Mouse (Mus musculus): ENCODE measurements around the gene Gm14548.
"Not testable (repeated sequence)": the region's sequence is repeated elsewhere in the genome, so short reads cannot be mapped to it uniquely, and the experiment has no call there.

Gene Gm14548

DNA sequence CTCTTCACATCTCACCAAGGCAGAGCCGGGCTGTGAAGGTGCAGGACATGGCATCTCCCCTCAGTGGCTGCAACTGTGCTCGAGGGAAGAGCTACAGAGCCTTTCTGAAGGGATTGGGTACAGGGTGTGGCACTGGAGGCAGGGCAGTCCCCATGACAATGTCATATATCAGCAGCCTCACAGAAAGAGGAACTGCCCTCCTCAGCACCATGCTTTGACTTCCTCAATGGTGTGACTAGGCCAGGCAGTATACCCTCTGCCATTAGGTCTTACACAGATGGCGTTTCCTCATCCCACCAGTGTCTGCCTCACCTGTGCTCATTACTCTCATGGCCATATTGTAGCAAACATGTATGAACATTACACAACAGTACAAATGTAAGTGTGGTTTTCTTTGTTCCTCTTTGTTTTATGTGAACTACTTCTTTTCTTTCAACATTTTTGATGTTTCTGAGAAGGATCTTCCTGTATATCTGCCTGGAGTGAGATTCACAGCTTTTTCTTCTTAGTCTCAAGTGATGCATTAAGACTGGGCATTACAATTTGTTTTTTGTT, at the start of gene Gm14548:
Gene Gm14548 (minus strand): TSS at position 85 of the 555 bp plus-strand sequence.
- peak; percentile 33 to 42 for DNase-seq

GRCm38 (mm10) chr7:3946117-3946516, 48.2 kb upstream of the Gm14548 start:
- DNase-seq: no peak

- no peak for DNase-seq
Observed at GRCm38 (mm10) chr7:3940915-3941314, 43.0 kb upstream of the Gm14548 start.

- no peak for DNase-seq
Observed at GRCm38 (mm10) chr7:3939866-3940525, 42.1 kb upstream of the Gm14548 start.

DNA sequence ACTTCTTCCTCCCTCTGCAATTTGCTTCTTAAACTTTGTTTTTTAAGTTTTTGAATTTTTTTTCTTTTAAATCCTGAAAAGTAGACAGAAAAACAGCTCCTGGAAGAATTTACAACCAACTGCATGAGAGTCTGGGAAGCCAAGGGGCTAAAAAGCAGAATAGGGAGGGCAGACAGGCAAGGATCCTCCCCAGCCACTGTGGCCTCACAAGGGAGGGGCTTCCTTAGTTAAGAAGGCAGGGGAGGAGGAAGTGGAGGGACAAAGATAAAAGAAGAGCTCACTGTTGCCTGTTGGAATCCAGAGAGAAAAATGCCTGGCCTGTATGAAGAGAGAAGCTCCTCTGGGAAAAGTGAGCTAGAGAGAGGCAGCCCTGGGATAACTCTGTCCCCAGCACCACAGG, 37.6 kb upstream of the Gm14548 start:
- DNase-seq: not testable (repeated sequence)

- DNase-seq: peak; percentile 25 to 29
Observed at GRCm38 (mm10) chr7:3915387-3915786, 17.5 kb upstream of the Gm14548 start, which contains the start of gene Lilra6. TSS of gene Lilra6 (minus strand) at chr7:3915503.

DNA sequence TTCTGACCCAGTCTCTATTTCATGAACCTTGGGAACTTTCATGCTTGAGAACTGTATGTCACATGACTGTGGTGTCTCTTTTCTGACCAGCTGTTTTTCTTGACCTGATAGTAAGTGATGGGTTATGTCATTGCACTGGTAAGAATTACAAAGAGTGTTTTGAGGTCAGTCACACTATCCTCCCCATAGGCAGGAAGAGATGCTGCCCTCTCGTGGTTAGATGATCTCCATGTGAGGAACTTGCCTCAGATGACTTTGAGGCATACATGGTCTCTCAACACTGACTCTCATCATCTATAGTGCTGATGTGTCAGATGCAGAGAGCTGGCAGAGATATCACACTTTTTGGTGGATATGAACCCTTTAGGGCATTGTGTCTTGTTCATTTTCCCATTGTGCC, 5.8 kb upstream of the Gm14548 start:
- DNase-seq: no peak

DNA sequence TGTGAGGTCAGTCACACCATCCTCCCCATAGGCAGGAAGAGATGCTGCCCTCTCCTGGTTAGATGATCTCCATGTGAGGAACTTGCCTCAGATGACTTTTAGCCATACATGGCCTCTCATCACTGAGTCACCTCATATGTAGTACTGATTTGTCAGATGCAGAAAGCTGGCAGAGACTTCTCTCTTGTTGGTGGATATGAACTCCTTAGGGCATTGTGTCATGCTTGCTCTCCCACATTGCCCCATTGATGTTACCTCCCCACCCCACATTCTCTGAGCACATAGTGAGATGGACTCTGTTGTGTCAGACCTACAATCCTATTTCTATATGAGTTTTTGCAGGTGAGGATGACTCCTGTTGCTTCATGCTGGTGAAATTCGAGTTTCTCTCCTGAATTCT, 22.9 kb downstream of the Gm14548 start:
- DNase-seq: not testable (repeated sequence)

DNA sequence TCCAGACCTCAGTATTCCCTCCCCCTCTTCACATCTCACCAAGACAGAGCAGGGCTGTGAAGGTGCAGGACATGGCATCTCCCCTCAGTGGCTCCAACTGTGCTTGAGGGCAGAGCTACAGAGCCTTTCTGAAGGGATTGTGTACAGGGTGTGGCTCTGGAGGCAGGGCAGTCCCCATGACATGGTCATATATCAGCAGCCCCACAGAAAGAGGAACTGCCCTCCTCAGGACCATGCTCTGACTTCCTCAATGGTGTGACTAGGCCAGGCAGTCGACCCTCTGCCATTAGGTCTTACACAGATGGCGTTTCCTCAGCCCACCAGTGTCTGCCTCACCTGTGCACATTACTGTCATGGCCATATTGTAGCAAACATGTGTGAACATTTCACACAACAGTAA, 53.0 kb downstream of the Gm14548 start, which contains the start of gene Pira2:
Gene Pira2 (minus strand): TSS at position 101 of the 400 bp plus-strand sequence.
- not testable (repeated sequence) for DNase-seq

DNA sequence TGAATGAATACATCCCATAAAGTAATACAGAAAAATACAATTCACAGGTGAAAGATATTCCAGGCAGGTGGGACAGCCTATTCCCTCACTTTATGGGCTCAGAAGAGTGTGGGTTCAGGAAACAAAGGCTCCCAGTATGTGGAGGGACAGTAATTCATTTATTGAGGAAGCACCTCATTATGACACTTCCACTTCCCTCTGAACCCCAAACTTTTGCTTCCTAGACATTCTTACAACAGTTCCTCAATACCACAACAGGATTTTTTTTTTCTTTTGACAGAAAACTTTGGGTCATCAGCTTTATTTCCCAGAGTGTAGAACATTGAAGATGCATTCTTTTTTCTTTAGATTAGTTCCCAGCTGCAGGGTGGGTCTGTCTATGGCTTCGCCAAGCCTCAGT, 60.1 kb downstream of the Gm14548 start:
- not testable (repeated sequence) for DNase-seq

All from spleen, adult 18-20 months (tissue).